Comparison of ENCODE assay signal across 9 mouse cellular contexts in genomic region chr10:7076201-7076600, GRCm38 (mm10). TPM values are rescaled to one million over a fixed set of nuclear protein-coding genes. Genes with fewer than 3 reads are reported as not detected.
DNase-seq lines count a peak whose midpoint lies in the region; ATAC-seq and TF ChIP-seq lines count a peak whose summit lies in the region.
"Had no signal": no experiment of that assay in that cellular context is flagged by ENCODE, and none has a peak within 500 bp of the region (broad histone marks: within the 10 kb centered on the region; RNA-seq: fewer than 3 reads in every experiment).

No protein-coding gene starts in this region.

- H3K4me1 ChIP-seq in bone marrow, adult 2 months (ENCODE audit: control insufficient read depth, insufficient read depth, low read length), result no peaks in the 10 kb centered on the region
- peaks cover 5% of the 10 kb centered on the region for H3K4me1 ChIP-seq in embryonic fibroblast, embryonic 13.5 days (ENCODE audit: control insufficient read depth, insufficient read depth, low read length)
- no peaks in the 10 kb centered on the region for H3K4me1 ChIP-seq in heart, embryonic 11.5 days (ENCODE audit: control insufficient read depth, insufficient read depth, low read length)
- H3K4me1 ChIP-seq in limb, embryonic 11.5 days (ENCODE audit: control insufficient read depth, insufficient read depth, low read length), result 0 out of 2 replicates have a peak, but pooled peaks cover 2% of the 10 kb centered on the region

- no peaks in the 10 kb centered on the region for H3K36me3 ChIP-seq in heart, embryonic 11.5 days (ENCODE audit: control insufficient read depth, insufficient read depth, low read length)
- no peaks in the 10 kb centered on the region for H3K36me3 ChIP-seq in limb, embryonic 11.5 days (ENCODE audit: control insufficient read depth, insufficient read depth, low read length)

- no peak overlapping the region for H3K9ac ChIP-seq in heart, embryonic 11.5 days (ENCODE audit: low read depth, low read length)
- H3K9ac ChIP-seq in limb, embryonic 11.5 days (ENCODE audit: low read length), result no peak overlapping the region

- no peaks in the 10 kb centered on the region for H3K27me3 ChIP-seq in heart, embryonic 11.5 days (ENCODE audit: control insufficient read depth, insufficient read depth, low read length)
- no peaks in the 10 kb centered on the region for H3K27me3 ChIP-seq in limb, embryonic 11.5 days (ENCODE audit: control insufficient read depth, insufficient read depth, low read length)

- peak; percentile 71 for DNase-seq in 416B (ENCODE audit: low read depth)
- DNase-seq in kidney, adult 9 months, result peak; percentile 73
- DNase-seq in limb, embryonic 11.5 days (ENCODE audit: low spot score), result peak; percentile 79
- DNase-seq in spleen, postnatal 4 days (ENCODE audit: low spot score in 2 of 2), result peak; percentile 37 to 75

- H3K27ac ChIP-seq in bone marrow, adult 2 months (ENCODE audit: control insufficient read depth, insufficient read depth, low read depth, low read length, poor library complexity), result no peak overlapping the region
- peak overlapping the region; percentile 61 for H3K27ac ChIP-seq in embryonic fibroblast, embryonic 13.5 days (ENCODE audit: insufficient read depth, low read length)
- no peak overlapping the region for H3K27ac ChIP-seq in heart, embryonic 11.5 days (ENCODE audit: low read depth, low read length)
- no peak overlapping the region for H3K27ac ChIP-seq in limb, embryonic 11.5 days (replicated peaks; ENCODE audit: low read depth, low read length)

- no peaks in the 10 kb centered on the region for H3K9me3 ChIP-seq in heart, embryonic 11.5 days (replicated peaks; ENCODE audit: control insufficient read depth, low read length)
- H3K9me3 ChIP-seq in limb, embryonic 11.5 days (ENCODE audit: control insufficient read depth, low read length), result no peaks in the 10 kb centered on the region

- ATAC-seq in heart, embryonic 11.5 days (replicated peaks; ENCODE audit: insufficient number of reproducible peaks, low FRiP score, low TSS enrichment), result 0 out of 2 replicates have a peak, but pooled peaks have one; percentile 31
- peak; percentile 65; the same call in 1 of the 2 replicates for ATAC-seq in limb, embryonic 11.5 days (ENCODE audit: insufficient number of reproducible peaks, low FRiP score, low TSS enrichment, low read depth)
- peak; percentile 81 for ATAC-seq in monocyte, adult 5-6 weeks (replicated peaks; ENCODE audit: insufficient number of reproducible peaks, low FRiP score, low TSS enrichment, poor library complexity, severe bottlenecking)

- WGBS in bone marrow, adult 2 months, result 7% methylated on average over 8 of the region's 8 CpGs
- WGBS in heart, embryonic 11.5 days (ENCODE audit: insufficient replicate concordance), result 13% methylated on average over 8 of the region's 8 CpGs
- WGBS in limb, embryonic 11.5 days, result 9% methylated on average over 8 of the region's 8 CpGs

- peak; percentile 83 for TF ChIP-seq CTCF in bone marrow, adult 2 months (IDR thresholded peaks at IDR 0.05; ENCODE audit: control insufficient read depth, insufficient read depth, low read length)
- peak; percentile 79 for TF ChIP-seq CTCF in embryonic fibroblast, embryonic 13.5 days (IDR thresholded peaks at IDR 0.05; ENCODE audit: borderline replicate concordance, insufficient read depth, low read length)

- H3K4me3 ChIP-seq in bone marrow, adult 2 months (replicated peaks; ENCODE audit: control insufficient read depth, low read depth, low read length), result no peak overlapping the region
- H3K4me3 ChIP-seq in embryonic fibroblast, embryonic 13.5 days (ENCODE audit: insufficient read depth, low read length), result no peak overlapping the region
- H3K4me3 ChIP-seq in heart, embryonic 11.5 days (ENCODE audit: low read depth, low read length), result no peak overlapping the region
- no peak overlapping the region for H3K4me3 ChIP-seq in limb, embryonic 11.5 days (ENCODE audit: low read depth, low read length)

- peak overlapping the region; percentile 23; the same call in 1 of the 2 replicates for H3K4me2 ChIP-seq in heart, embryonic 11.5 days
- H3K4me2 ChIP-seq in limb, embryonic 11.5 days (ENCODE audit: low read depth, severe bottlenecking), result peak overlapping the region; percentile 2; the same call in 1 of the 2 replicates

- TF ChIP-seq POLR2A in bone marrow, adult 2 months (IDR thresholded peaks at IDR 0.05; ENCODE audit: borderline replicate concordance, control insufficient read depth, low read depth, low read length), result no peak
- TF ChIP-seq POLR2A in embryonic fibroblast, embryonic 13.5 days (IDR thresholded peaks at IDR 0.05; ENCODE audit: low read depth, low read length), result no peak

RNA-seq across cellular contexts. Expression of gene Ipcef1, which starts 23.9 kb away (rescaled TPM):
- 6.1 and 13.4 TPM in 2 replicates for polyA plus RNA-seq in bone marrow, adult 2 months (2011; ENCODE audit: insufficient read depth, insufficient read length, low replicate concordance, missing spikeins)
- polyA plus RNA-seq in embryonic fibroblast, embryonic 13.5 days (2011; ENCODE audit: insufficient read length, low read depth, missing spikeins), result not detected in 2 replicates
- polyA plus RNA-seq in heart, embryonic 11.5 days (2014; fragmentation: Nextera tagmentation; extraction: Ambion mirVana), result 0.09 TPM in 1 of 2 replicates, not detected in the other
- polyA plus RNA-seq in limb, embryonic 11.5 days (2014; fragmentation: Nextera tagmentation; extraction: Ambion mirVana), result 0.27 and 0.28 TPM in 2 replicates
- 20.3 to 56.6 TPM (median 30.0 TPM) in 3 replicates for total RNA-seq in monocyte, adult 5-6 weeks (2017)
- total RNA-seq: MEL had no signal

Comparison
In these comparisons a context has a peak if more than half of its experiments do, and no peak if none do; other contexts are left out.
1. ATAC-seq: peak in every context shown above with its lines; median percentile 81 in monocyte, adult 5-6 weeks; 65 in limb, embryonic 11.5 days; 31 in heart, embryonic 11.5 days.